Mouse (Mus musculus) heart, postnatal 4 days (tissue): ENCODE data around the gene Il17rd. TPM values are rescaled to one million over a fixed set of nuclear protein-coding genes. Genes with fewer than 3 reads are reported as not detected.

Experiments
- DNase-seq: peaks from one replicate; pipeline ENCODE4 v3.0.0; 2021
- total RNA-seq, 2 experiments: library from RNA; stranded (reverse); gene quantifications; 2 replicates each; pipeline ENCODE4 v1.2.3; 2021

The Il17rd gene
- 1 to 10 TPM; 4.9 to 5.4 TPM for total RNA-seq

DNA sequence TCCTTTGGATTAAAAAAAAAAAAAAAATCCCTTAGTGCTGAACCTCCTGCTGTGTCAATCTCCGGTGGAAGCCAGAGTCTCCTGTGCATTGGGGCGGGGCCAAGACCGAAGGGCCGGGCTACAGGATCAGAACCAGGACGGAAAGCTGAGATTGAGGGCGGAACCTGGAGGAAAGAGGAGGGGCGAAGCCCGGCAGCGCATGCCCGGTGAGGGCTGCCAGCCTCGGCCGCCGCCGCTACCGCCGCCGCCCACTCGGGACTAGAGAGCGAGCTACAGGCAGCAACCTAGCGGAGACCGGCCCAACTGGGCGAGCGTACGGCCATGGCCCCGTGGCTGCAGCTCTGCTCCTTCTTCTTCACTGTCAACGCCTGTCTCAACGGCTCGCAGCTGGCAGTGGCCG, at the start of gene Il17rd:
TSS of gene Il17rd (plus strand) at position 159 of the 400 bp plus-strand sequence.
- DNase-seq = peak; percentile 93

DNA sequence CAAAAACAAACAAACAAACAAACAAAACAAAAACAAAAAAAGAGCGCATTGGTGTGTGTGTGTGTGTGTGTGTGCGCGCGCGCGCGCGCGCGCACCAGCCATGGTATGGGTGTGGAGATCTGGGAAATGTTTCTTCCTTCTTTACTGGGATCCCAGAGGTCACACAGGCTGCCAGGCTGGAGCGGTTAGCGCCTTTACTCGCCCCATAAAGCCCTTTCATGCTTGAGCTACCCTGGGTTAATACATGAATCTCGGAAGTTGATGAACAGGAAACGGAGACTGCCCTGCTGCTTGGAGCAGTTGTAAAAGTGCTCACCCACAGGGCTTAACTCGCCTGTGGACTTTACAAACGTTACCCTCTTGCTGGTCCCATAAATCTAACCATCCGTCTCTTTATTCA, 47.1 kb upstream of the Il17rd start:
- DNase-seq = no peak

DNA sequence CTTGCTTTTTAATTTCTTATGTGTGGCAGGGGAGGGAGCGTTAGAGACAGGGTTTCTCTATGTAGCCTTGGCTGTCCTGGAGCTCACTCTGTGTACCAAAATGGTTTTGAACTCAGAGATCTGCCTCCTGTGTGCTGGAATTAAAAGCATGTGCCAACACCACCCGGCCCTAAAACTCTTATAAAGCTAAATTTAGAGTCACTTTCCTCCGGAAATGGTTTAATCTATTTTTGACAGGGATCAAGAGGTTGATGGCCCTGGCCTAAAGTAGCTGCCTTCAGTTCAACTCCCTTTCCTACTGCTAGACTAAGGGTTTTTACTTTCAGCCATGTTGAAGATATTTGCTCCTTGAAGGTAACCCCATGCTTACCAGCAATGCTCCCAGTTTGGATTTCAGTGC, 45.3 kb upstream of the Il17rd start:
- DNase-seq = no peak

DNA sequence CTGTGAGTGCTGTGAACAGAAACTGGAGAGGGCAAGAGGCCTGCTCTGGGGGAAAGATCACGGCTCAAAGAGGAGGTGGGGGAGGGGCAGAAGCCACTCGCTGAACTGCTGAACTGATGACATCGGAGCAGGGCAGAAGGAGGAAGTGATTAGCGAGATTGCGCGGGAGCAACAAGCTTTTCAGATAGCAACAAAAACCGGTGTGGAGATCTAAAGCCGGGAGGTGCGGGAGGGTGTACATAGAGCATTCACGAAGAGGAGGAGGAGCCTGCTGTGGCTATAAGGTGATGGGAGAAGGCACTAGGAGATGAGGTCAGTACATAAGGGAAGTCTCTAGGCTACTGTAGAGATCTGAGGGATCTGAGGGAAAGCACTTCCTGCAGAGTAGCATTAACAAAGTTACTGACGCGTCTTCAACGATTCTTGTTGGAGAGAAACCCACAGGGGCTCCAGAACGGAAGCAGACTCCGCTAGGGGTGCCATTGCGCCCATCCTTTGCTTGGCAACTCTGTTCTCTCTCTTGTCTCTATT, 44.5 kb upstream of the Il17rd start, which contains the start of gene Hesx1:
TSS of gene Hesx1 (plus strand) at position 206 of the 531 bp plus-strand sequence.
- peak; percentile 56 for DNase-seq

DNA sequence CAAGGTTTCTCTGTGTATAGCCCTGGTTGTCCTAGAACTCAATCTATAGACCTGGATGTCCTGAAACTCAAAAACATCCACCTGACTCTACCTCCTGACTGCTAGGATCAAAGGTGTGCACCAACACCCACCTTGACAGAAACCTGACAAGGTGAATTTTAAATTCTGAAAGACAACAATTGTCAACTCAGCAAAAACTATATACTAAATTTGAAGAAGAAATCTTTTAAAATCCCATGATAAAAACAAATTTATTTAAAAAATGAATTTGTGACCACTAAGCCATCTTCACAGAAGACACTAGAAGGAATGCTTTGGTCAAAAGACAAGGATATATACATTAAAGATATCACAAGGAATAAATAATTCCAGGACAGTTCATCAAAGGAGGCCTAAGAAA, 42.5 kb upstream of the Il17rd start:
- no peak for DNase-seq

DNA sequence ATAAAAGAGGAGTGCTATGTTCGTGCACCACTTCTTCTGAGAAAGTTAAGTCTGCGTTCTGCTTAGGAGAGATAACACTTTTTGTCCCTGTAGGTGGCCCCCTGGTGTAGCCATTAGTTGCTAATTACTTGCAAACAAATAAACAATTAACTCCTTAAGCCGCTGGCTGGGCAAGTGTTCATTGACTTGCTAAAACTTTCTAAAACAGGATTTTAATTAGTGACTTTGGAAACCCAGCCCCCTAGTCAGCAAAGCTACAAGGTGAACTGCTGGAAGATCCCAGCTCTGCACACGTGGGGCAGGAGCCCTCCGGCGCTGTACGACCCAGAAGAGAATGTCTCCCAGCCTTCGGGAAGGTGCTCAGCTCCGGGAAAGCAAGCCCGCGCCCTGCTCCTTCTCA, 38.4 kb upstream of the Il17rd start:
- no peak for DNase-seq

DNA sequence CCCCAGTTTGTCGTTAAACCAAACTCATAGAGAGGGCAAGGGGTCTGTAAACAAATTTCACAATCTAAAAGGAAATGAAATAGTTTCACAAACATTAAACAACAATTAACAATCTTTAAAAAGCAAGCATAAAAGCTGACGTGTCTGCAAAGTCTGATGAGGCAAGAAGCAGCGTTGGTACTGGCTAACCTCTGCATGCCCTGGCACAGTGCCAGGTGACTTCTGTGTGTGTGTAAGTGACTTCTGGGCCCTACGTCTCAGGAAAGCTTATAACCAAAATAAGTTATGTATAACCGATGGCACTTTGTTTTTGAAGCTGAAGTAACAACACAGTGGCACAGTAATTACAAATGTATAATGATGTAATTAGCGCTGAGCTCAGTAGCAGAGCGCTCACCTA, 33.8 kb upstream of the Il17rd start:
- DNase-seq = no peak

DNA sequence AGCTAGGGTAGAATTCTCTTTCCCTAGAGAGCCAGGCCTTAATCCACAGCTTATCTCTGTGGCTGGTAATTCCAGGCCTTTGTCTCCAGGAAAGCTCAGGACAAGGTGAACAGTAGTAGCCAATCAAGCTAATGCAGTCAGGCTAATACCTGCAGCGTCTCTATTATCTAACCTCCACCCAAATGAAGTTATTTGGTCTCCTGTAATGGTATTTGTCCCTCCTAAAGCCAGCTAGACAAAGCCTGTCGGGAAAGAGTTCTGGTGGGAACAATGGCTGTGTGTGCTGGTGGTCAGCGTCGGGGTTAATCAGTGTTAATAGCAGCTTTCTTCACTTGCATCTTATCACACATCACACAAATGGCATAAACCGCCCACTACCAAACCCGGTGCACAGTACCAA, 32.8 kb upstream of the Il17rd start:
- DNase-seq = no peak

GRCm38 (mm10) chr14:27011561-27011960, 27.2 kb upstream of the Il17rd start:
- no peak for DNase-seq

GRCm38 (mm10) chr14:27013658-27014057, 25.1 kb upstream of the Il17rd start:
- DNase-seq = no peak

DNA sequence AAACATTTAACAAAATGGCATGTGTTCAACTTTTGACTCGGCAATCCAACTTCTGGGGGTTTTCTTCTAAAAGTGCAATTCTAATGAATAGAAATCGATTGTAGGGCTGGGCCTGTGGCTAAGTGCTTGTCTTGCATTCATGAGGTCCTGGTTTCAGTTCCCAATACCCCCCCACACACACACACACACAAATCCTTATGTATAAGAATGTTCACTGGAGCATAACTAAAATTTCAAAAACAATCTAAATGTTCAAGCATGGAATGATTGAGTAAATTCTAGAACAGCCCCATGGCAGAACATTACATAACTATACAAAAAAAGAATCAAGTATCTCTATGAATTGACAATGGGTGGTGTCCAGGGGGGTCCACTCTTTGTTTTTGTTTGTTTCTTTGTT, 20.8 kb upstream of the Il17rd start:
- no peak for DNase-seq

- DNase-seq = peak; percentile 22
Measured at GRCm38 (mm10) chr14:27019850-27020249, 18.9 kb upstream of the Il17rd start.

- DNase-seq = peak; percentile 78
Measured at GRCm38 (mm10) chr14:27022876-27023275, 15.9 kb upstream of the Il17rd start.

DNA sequence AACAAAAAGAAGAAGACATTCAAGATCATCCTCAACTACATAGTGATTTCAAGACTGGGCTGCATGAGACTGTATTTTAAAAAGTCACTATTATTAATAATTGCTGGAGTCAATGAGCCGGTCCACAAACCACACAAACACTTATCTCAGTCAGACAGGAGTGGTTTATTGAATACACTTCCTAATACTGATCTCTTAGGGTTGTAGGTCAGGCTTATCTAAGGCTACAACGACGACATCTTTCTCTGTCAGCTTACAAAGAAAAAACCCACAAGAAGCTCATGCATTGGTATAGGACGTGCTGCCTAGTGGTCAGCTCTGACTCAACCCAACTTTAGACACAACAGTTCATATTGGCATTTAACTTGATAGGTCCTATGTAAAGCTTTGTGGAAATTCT, 14.1 kb upstream of the Il17rd start:
- no peak for DNase-seq

DNA sequence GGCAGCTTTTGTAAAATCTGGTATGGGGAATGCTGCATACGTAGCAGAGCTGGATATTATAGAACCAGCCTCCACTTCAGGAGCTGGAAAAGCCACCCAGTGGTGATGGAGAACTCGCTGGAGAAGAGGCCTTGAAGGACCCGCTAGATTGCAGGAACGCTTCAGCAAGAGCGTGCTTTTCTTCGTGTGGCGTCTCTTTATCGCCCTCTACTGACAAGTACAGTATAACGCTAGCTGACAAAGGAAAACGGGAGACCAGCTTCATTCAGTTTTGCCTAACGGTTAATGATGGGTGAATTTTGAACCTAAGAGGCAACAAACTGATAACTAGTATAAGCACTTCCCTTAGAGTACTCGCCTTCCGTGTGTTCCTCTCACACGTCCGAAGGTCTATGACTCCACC, 9.0 kb upstream of the Il17rd start:
- peak; percentile 49 for DNase-seq

- DNase-seq = peak; percentile 88
Measured at GRCm38 (mm10) chr14:27031142-27031541, 7.6 kb upstream of the Il17rd start.

- DNase-seq = no peak
Measured at GRCm38 (mm10) chr14:27037513-27037912, 1.2 kb upstream of the Il17rd start.

DNA sequence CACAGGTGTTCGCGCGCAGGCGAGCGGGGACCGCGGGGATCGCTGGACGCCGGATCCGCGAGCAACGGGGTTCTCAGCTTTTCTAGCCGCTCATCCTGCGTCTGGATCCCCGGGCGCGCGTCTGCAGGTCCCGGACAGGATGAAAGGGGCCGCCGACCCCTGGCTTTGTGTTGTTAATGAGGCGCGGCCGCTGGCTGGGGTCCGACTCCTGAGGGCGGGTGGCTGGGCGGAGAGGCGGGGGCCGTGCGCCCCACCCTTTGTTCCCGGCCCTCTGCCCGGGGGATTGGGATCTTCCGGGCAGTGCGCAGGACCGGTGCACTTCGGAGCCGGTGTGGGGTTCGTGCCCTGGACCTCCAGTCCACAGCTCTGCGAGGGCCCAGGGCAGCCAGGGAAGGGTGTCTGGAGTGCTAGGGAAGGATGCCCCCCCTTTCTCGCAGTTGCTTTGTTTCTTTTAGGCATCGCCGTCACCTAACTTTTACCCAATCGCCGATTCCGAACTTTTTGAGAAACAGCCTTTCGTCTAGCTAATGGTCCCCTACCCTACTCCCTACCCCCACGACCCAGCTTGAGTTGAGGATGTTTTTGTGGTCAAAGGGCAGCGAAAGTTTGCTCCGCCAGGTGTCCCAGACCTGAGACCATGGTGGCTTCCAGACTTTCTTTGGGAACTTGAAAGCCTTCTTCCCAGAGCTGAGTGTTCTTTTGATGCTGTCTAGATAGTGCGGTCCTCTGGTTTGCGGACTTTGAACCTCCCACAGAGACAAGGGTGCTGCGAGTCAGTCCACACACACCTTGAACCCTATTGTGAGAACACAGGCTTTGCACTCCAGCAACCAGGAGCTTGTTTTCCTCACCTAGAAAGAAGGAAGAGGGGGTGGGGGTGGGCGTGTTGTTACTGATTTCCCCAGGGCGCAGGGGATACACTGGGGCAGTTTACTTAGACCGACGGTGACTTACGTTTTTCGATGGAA, 824 bp downstream of the Il17rd start:
- peak; percentile 55 for DNase-seq

DNA sequence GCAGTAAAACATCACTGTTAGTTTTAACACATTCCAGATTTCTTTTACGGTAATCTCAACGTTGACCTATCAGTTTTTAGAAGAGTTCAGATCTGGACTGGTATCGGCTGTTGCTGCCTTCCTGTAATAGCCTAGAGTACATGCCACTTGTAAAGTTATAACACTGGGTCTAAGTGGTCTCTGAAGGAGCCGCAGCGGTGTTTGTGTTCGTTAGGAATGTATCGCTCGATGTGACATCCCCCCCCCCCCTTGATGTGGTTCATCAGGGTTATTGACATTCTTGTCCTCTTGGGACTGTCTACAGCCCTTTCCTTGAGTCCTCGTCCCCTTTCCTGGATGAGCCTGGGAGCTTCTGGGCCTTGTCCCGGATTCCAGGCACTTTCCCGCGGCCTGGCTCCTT, 1.7 kb downstream of the Il17rd start:
- no peak for DNase-seq

DNA sequence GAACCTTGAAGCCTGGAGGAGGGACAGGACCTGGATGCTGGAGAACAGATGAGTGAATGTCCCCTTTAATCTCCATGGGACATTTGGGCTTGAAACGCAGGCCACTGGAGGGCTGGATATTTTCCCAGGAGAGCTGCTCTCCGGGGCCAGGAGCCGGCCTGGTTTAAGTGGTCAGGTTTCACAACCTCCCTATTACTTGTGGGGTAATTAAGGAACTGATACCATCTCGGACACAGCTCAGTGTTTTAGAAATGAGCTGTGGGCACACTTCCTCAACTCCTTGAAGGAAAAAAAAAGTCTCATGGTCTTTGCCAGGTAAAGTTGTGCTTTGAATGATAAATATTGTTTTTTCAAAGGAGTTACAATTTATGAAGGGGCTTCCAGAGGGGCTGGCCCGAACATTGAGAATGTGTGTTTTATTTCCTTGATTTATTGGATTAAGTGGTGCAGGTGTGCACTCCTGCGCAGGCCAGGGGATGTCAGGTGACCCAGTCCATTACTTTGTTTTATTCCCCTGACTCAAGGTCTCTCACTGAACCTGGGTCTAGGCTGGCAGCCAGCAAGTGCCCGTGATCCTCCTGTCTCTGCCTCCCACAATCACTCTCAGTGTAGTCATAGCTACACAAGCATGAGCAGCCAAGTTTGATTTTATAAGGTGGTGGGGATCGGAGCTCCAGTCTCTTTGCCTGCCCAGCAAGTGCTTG, 3.7 kb downstream of the Il17rd start:
- DNase-seq = no peak

GRCm38 (mm10) chr14:27043416-27043815, 4.7 kb downstream of the Il17rd start:
- DNase-seq = no peak

DNA sequence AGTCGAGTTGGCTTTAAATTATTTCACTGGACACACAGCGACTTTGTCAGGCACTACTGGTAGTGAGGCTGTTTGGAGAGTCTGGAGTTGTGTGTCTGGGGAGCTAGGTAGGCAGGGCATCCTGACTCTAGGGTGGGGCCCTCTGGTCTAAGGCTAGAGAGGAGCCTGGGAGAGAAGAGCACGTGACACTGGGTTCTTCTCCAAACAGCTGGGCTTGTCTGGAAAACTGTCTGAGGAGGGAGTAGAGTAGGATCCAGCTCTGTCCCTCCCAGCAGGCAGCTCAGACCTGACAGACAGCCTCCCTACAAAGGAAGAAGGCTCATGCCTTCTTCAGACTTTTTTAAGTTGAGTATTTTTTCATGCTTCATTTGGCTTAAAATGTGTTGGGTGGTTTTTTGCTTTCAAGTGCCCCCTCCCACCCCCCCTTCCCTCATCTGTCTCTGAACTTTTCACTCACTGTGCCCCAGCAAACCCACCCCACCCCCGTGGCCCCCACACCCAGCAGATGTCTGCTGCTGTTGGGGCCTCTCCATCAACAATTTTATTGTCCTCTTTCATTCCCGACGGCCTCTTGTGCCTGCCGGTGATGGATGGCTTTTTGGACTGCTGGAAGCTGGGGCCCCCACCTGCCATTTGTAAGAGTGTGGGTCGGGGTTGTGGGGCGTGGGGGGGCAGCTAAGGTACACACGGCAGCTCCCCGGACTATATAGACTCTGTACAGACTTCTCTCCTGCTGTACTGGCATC, 5.7 kb downstream of the Il17rd start:
- DNase-seq = peak; percentile 37

DNA sequence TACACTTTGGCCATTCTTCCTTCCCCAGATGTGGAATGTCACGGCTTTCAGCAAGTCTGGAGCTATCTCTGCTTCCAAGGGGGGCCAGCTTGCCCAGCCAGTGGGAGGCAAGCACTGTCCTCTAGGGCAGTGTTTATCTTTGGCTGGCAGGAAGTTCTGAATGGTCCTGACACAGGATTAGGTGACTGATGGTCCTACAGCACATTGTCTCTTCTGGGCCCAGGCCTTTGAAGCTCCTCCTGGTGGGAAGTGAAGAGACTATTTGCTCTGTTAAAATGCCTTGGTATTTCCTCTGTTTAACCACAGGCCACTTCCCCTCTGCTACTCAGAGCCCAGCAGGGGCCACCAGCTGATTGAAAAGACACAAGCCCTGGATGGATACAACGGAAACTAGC, 6.2 kb downstream of the Il17rd start:
- DNase-seq = peak; percentile 35
